Mouse (Mus musculus) left cerebral cortex, postnatal 25 days (tissue): ENCODE data around the gene Kmo. TPM values are rescaled to one million over a fixed set of nuclear protein-coding genes. Genes with fewer than 3 reads are reported as not detected.

Source experiments
- DNase-seq, 2 experiments: peaks; one replicate each; pipeline ENCODE4 v3.0.0; 2022; ENCODE audit warnings: low spot score in 2 of 2, mixed read lengths in 1 of 2
- intact Hi-C: fragments of 180-260 bp; cut with DNase I; formaldehyde crosslinking; loops from one replicate; pipeline ENCODE4 v1.15.1; 2025
- total RNA-seq, 2 experiments: library from RNA; stranded (reverse); gene quantifications; 2 replicates each; pipeline ENCODE4 v1.2.3; 2021

Gene Kmo
- total RNA-seq, 2 experiments from 2014 or later: not detected

- no peak for DNase-seq
- intact Hi-C loops: loop anchor here (1.0 to 5.0 kb wide), 2 partner anchors 66 to 176 kb away; partner anchors contain the start of gene Fh1
These were observed 71.6 kb downstream of the Kmo start for GRCm38 (mm10) chr1:175691686-175692245.

GRCm38 (mm10) chr1:175692246-175692996 is 72.2 kb downstream of the Kmo start, which contains the start of the genes Opn3 and Chml:
Gene Opn3, minus strand, starts transcription at chr1:175692776.
Gene Chml, minus strand, starts transcription at chr1:175692901.
- intact Hi-C loops: loop anchor here (1.0 to 5.0 kb wide), 2 partner anchors 67 to 175 kb away; partner anchors contain the start of gene Fh1

GRCm38 (mm10) chr1:175692997-175693361 is 72.8 kb downstream of the Kmo start:
- intact Hi-C loops: loop anchor here (1.0 to 5.0 kb wide), 2 partner anchors 68 to 174 kb away; partner anchors contain the start of gene Fh1
- no peak for DNase-seq

More at GRCm38 (mm10) chr1:175692246-175692996, 72.2 kb downstream of the Kmo start, which contains the start of the genes Opn3 and Chml:
- DNase-seq: peak; percentile 92 to 99

GRCm38 (mm10) chr1:175693429-175693960 is 73.3 kb downstream of the Kmo start:
- peak in 1 of 2 experiments; percentile 57 for DNase-seq
- intact Hi-C loops: loop anchor here (5.0 kb wide), 1 partner anchor 174 kb away; no protein-coding TSS in a partner anchor

- intact Hi-C loops: no loop called here
- no peak for DNase-seq
These were observed 78.1 kb downstream of the Kmo start, which contains the start of gene Wdr64 for GRCm38 (mm10) chr1:175698293-175698692. Gene Wdr64, plus strand, starts transcription at chr1:175698593.

GRCm38 (mm10) chr1:175699375-175699774 is 79.2 kb downstream of the Kmo start:
- intact Hi-C loops: no loop called here
- no peak for DNase-seq

- no peak for DNase-seq
- intact Hi-C loops: no loop called here
These were observed 79.6 kb downstream of the Kmo start for GRCm38 (mm10) chr1:175699796-175700195.

GRCm38 (mm10) chr1:175701145-175701544 is 81.0 kb downstream of the Kmo start:
- DNase-seq: no peak
- intact Hi-C loops: no loop called here

GRCm38 (mm10) chr1:175707599-175707998 is 87.4 kb downstream of the Kmo start:
- intact Hi-C loops: no loop called here
- DNase-seq: no peak

GRCm38 (mm10) chr1:175708013-175708412 is 87.8 kb downstream of the Kmo start:
- intact Hi-C loops: no loop called here
- DNase-seq: no peak

Other genes with a start within 250 kb of the Kmo start
- gene Rgs7, start 127.9 kb upstream of the Kmo start, total RNA-seq: 100 to 1,000 TPM; 114 to 117 TPM
- 10 to 100 TPM; 69.1 to 92.9 TPM for gene Fh1, start 5.3 kb downstream of the Kmo start, total RNA-seq
- gene Opn3, start 72.4 kb downstream of the Kmo start, total RNA-seq: 1 to 10 TPM; 8.2 to 8.9 TPM
- gene Chml, start 72.5 kb downstream of the Kmo start, total RNA-seq: 10 to 100 TPM in 1 of 2 experiments, 1 to 10 TPM in 1; 9.7 to 11.1 TPM
- gene Wdr64, start 78.2 kb downstream of the Kmo start, total RNA-seq: not detected